Mouse (Mus musculus) ZHBTc4 (cell line): Measurements from ENCODE around the gene Slc38a2.

Experiments
- DNase-seq: peaks from one replicate; pipeline ENCODE4 v3.0.0-alpha.2; 2011; ENCODE audit warnings: low read depth, low spot score

Gene Slc38a2

DNA sequence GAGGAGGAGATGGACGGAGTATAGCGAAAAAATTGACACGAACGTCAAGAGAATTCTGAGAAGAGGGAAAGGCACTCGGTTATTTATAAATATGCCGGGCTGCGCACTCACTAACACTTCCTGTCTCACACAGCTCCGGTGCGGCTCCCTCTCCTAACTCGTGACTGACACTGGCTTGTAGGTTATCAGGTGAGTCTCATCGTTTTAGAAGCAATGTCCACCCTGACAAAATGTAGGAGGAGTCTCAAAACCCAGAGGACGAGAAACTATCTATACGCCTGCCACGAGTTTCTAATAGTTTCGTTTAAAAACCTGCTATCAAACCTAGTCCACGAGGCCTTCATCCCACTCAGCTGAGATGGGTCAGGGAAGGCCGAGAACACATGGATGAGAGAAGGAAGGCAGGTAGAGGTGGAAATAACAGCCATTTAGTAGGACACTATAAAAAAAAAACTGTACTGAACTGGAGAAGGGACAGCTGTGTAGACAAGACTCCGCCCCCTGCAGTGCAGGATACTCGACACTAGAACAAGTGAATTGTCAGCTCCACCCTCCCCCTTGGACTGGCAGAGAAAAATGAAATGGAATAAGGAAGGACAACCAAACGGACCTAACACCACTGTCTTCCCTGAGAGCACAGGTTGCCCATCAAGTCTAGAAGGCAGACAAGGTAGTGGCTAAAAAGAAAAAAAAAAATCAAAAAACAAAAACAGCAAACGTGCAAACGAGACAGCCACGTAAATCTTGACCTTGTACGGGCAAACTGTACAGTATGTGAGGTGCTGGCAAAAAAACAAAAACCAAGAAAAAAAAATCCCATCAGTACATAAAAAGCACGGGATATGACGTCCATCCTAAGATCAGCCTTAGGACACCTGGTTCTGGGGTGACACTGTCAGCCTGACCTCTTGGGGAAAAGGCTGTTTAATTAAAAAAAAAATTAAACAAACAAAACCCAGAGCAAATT lies 3.8 kb downstream of the Slc38a2 start:
- DNase-seq, result peak; percentile 62

DNA sequence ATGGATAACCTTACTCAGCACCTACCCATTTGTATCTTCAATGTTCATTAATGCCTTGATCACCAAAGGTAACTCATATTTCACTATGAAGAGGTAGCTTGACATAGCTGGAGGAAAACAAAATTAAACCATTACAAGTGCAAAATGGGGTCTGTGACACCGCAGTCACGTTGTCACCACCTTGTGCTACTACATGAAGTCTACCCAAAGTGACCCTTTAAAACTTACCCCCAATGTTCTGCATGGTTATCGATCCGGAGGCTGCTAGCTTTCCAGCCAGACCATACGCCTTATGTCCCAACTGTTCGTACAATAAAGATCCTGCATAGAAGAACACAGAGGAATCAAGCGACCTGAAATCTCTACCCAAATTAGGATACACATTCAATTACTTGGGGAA lies 4.5 kb downstream of the Slc38a2 start:
- no peak for DNase-seq

- no peak for DNase-seq
Measured at GRCm38 (mm10) chr15:96693688-96694087, 5.8 kb downstream of the Slc38a2 start.

DNA sequence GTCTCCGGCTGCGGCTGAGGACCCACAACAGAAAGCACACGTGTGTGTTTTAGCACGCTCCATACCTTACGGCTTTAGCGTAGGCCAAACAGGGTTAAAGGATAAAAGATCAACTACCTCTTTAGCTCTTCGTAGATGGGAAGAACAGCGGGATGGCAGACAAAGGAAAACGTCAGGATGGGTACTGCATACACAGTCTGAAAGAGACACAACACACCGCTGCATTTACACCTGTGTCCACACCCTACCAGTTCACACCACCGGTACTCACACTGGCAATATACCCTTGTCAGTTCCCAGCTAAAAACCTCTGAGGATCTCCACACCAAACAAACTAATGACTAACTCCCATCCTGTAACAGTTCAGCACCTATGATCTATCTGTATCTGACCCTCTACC lies 7.1 kb downstream of the Slc38a2 start:
- DNase-seq, result no peak

- DNase-seq, result no peak
Measured at GRCm38 (mm10) chr15:96691381-96691780, 8.1 kb downstream of the Slc38a2 start.

- DNase-seq, result no peak
Measured at GRCm38 (mm10) chr15:96690829-96691228, 8.7 kb downstream of the Slc38a2 start.

DNA sequence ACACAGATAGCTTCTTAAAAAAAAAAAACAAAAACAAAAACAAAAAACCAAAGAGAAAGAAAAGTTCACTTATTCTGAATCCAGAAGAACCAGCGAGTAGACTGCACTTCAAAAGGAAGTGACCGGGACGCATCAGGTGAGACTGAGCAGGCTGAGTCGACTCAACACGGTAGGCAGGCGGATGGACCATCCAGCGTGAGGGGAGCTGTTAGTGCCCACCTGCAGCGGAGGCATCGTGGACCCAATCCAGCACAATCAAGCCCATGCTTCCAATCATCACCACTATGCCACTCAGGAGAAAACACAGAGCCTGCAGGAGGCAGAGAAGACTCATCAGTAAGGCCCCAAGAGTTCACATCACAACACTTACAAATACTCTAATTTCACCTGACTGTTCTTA lies 9.6 kb downstream of the Slc38a2 start:
- DNase-seq, result no peak

DNA sequence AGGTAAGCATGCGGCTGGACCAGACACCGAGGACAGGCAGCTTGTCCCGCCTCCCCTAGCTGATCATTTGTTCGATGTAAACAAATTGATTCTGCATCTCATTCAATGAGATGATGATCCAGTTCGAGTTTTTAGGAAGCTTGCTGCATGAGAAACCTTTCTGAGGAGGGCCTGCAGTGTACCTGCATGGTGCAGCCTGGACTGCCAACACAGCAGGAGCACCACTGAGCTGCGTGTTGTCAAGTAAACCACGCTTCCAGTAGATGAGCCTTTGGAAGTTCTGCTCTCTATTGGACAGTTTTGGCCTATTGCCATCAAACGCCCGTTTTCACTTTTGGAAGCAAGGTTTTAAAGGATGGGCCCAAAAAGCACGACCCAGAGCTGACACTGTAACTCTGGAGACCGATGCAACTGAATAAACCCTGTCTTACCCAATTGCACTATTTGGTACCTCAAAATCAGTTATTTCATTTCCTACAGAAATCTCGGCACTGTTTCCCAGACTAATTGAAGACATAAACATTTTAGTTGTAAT lies 10.7 kb downstream of the Slc38a2 start:
- no peak for DNase-seq

DNA sequence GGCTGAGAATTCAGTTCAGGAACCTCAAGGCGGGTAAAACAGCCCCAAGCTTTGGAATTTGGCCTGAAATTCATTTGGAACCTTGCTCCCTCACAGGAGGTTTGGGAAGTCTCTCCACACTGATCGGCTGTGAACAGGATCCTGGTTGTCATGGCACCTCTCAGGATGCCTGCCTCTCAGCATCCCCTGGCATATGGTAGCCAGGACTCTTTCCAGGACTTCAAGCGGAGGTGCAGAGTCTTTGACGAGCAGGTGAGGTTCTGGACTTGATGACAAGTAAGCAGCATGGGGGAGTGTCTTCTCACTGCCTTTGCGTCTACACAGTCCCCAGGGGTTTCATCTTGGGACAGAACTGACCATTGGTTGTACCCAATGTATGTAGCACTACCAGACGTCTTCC lies 11.5 kb downstream of the Slc38a2 start:
- DNase-seq, result no peak

GRCm38 (mm10) chr15:96687366-96687765 lies 12.2 kb downstream of the Slc38a2 start:
- no peak for DNase-seq

- no peak for DNase-seq
Measured at GRCm38 (mm10) chr15:96686201-96687159, 13.1 kb downstream of the Slc38a2 start.

DNA sequence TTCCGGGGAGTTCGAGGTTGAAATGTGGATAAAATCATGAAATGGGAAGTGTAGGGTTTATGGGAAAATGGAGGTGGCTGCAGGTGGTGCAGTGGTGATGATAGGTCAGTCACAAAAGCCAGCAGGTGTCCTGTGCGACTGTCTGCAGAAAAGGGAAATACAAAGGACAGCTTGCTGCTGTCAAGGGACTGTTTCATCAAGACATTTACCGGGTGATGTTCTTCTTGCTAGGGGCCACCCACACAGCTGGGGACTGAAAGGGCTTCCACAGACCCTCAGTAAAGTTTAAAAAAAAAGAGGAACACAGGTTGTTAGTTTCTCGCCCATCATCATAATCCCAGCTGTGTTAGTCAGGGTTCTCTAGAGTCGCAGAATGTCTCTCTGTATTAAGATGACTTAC lies 14.3 kb downstream of the Slc38a2 start:
- no peak for DNase-seq

DNA sequence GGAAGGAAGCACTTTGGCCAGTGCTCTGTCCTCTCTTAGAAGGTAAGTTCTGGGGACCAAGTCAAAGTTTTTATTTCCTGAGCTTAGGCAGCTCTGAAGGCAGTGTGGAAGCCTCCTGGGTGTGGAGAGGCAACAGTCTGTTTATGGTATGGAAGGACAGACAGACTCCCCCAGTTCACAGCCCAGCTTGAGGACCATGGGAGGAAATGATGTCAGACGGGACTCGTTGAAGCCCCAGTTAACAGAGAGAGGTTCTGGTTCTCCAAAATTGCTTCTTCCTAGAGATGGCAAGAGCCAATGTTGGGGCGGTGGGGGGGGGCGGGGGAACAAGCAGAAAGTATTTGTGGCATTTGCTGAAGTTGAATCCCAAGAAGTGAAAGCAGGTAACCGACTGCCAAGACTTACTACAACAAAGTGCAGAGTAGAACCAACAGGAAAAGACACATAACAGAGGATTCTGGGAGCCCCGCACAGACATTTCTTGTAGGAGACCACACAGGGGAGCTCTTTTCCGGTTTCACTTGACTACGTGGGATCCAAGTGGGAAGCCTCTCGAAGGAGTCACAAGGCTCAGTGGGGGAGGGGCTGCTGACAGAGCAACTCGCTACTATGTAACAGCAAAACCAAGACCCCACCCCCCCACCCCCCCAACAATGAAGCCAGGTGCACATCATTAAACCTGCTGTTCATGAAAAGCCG lies 15.2 kb downstream of the Slc38a2 start:
- DNase-seq, result peak; percentile 79

GRCm38 (mm10) chr15:96678871-96679773 lies 20.4 kb downstream of the Slc38a2 start:
- DNase-seq, result no peak

GRCm38 (mm10) chr15:96676518-96676917 lies 23.0 kb downstream of the Slc38a2 start:
- no peak for DNase-seq

DNA sequence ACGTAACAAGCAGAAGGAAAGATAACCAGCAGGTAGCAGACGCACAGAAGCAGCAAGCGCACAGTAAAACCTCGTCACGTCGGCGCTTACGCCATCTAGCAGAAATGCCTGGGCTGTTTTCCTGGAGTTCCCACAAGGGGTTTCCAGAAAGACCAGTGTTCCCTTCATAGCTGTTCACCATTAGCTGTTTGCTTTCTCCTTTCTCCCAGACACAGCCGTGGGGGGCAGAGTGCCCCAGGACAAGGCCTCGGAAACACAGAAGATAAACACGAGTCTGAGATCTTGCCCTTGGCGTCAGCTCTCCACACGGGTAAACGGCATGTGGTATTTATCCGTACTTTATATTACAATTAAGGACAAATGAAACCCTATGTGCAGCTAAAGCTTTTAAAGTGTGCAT lies 23.8 kb downstream of the Slc38a2 start:
- DNase-seq, result no peak

- DNase-seq, result peak; percentile 68
Measured at GRCm38 (mm10) chr15:96675055-96675454, 24.5 kb downstream of the Slc38a2 start.

DNA sequence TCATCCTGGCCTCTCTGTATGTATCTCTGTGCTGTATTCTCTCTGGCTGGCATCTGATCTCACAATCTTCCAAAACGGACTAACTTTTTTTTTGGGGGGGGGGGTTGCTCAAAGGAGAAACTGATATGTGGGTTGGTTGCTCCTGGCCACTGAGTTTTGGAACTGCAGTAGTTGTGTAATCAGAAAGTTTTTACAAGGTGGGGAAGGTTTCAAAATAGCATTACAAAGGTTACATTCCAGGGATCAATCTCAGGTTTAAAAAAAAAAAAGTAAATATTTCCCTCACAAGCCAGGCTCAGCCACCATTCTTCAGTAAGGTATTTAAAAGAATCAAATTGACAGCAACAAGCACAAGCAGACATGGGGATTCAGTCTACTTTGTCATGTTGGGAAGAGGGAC lies 25.4 kb downstream of the Slc38a2 start:
- no peak for DNase-seq

GRCm38 (mm10) chr15:96669721-96670120 lies 29.8 kb downstream of the Slc38a2 start:
- DNase-seq, result no peak

- DNase-seq, result peak; percentile 85
Measured at GRCm38 (mm10) chr15:96666663-96667062, 32.9 kb downstream of the Slc38a2 start.
